Mouse (Mus musculus) liver, adult 2 months (tissue): ENCODE data around the gene Nhlrc4. TPM values are rescaled to one million over a fixed set of nuclear protein-coding genes. Genes with fewer than 3 reads are reported as not detected.
A peak's percentile ranks its signal among the peaks of the same experiment; 100 is the strongest.

Experiments
- DNase-seq: peaks from one replicate; pipeline ENCODE4 v3.0.0-alpha.2; 2011; ENCODE audit warnings: low read depth, low spot score; ENCODE audit errors: extremely low read depth
- H3K27ac ChIP-seq: fragments of 200-500 bp; replicated peaks from 2 replicates; pipeline ENCODE4 v1.5.1; 2012; ENCODE audit warnings: low read depth, mild to moderate bottlenecking, control low read depth, inconsistent platforms, low read length; ENCODE audit not compliant: insufficient read depth
- H3K27me3 ChIP-seq: fragments of 200-500 bp; 2 replicates; pipeline ENCODE4 v1.6.1; 2012; ENCODE audit warnings: mild to moderate bottlenecking, moderate library complexity, low read length, inconsistent platforms; ENCODE audit not compliant: control insufficient read depth, insufficient read depth
- H3K36me3 ChIP-seq: fragments of 200-500 bp; 2 replicates; pipeline ENCODE4 v1.6.1; 2012; ENCODE audit warnings: low read length, inconsistent platforms; ENCODE audit not compliant: control insufficient read depth, insufficient read depth
- H3K4me1 ChIP-seq: fragments of 200-500 bp; 2 replicates; pipeline ENCODE4 v1.6.1; 2011; ENCODE audit warnings: low read length; ENCODE audit not compliant: control insufficient read depth, insufficient read depth
- H3K4me3 ChIP-seq: fragments of 200-500 bp; 2 replicates; pipeline ENCODE4 v1.5.1; 2011; ENCODE audit warnings: low read depth, mild to moderate bottlenecking, control low read depth, low read length, moderate library complexity; ENCODE audit not compliant: insufficient read depth
- H3K79me2 ChIP-seq: fragments of 200-500 bp; 2 replicates; pipeline ENCODE4 v1.6.1; 2012; ENCODE audit warnings: inconsistent platforms, mild to moderate bottlenecking, low read length, moderate library complexity; ENCODE audit not compliant: control insufficient read depth, insufficient read depth
- H3K9ac ChIP-seq: fragments of 200-500 bp; 2 replicates; pipeline ENCODE4 v1.6.1; 2012; ENCODE audit warnings: low read depth, mild to moderate bottlenecking, control low read depth, inconsistent platforms, low read length
- CTCF ChIP-seq: fragments of 200-500 bp; IDR thresholded peaks from 2 replicates; pipeline ENCODE4 v1.5.1; 2011; ENCODE audit warnings: low read depth, low read length, control low read depth
- POLR2A ChIP-seq: fragments of 200-500 bp; IDR thresholded peaks from 2 replicates; pipeline ENCODE4 v1.6.1; 2011; ENCODE audit warnings: low read length, control low read depth; ENCODE audit not compliant: insufficient read depth; ENCODE audit errors: extremely low read depth
- WGBS: fragments of 180-500 bp; shearing (Covaris S2); methylation state at CpG from one replicate; pipeline ENCODE4 v1.1.7; 2018; 5-methylcytosine and 5-hydroxymethylcytosine counted together
- polyA plus RNA-seq: library from polyadenylated mRNA; depleted of rRNA; stranded (reverse); fragments of >200 nt; gene quantifications from 2 replicates; pipeline ENCODE4 v1.2.3, GENCODE M21; 2012; rRNA removed
- total RNA-seq: library from RNA; depleted of rRNA; stranded (reverse); fragments of >200 nt; gene quantifications from 2 replicates; pipeline ENCODE4 v1.2.3, GENCODE M21; 2014; rRNA removed

Nhlrc4 gene
- total RNA-seq (1.2 TPM in 1 of 2 replicates, not detected in the other), polyA plus RNA-seq (0.04 TPM in 1 of 2 replicates, not detected in the other)

- no peak for TF ChIP-seq CTCF
- TF ChIP-seq POLR2A = no peak
- H3K27ac ChIP-seq = no peak within 1 kb of the TSS
- H3K4me3 ChIP-seq = no peak within 1 kb of the TSS
- H3K4me1 ChIP-seq = peaks cover 7% of the 10 kb centered on the region
- DNase-seq = no peak
- H3K36me3 ChIP-seq = no peaks in the 10 kb centered on the region
- peaks cover 4% of the 10 kb centered on the region; the same call in 1 of the 2 replicates for H3K79me2 ChIP-seq
- no peak within 1 kb of the TSS for H3K9ac ChIP-seq
- WGBS = 67% methylated on average over 6 of the region's 6 CpGs
- H3K27me3 ChIP-seq = no peaks in the 10 kb centered on the region
These were observed at the start of gene Nhlrc4, which contains the start of gene Pigq for GRCm38 (mm10) chr17:25944366-25945163. Gene Nhlrc4, minus strand, starts transcription at chr17:25944961. Gene Pigq, minus strand, starts transcription at chr17:25944936.

- peaks cover 3% of the 10 kb centered on the region for H3K4me1 ChIP-seq
- no peaks in the 10 kb centered on the region for H3K36me3 ChIP-seq
- H3K27me3 ChIP-seq = no peaks in the 10 kb centered on the region
- H3K4me3 ChIP-seq = no peak overlapping the region
- H3K9ac ChIP-seq = no peak overlapping the region
- no peak for TF ChIP-seq CTCF
- TF ChIP-seq POLR2A = no peak
- H3K27ac ChIP-seq = no peak overlapping the region
- no peak for DNase-seq
- no peaks in the 10 kb centered on the region for H3K79me2 ChIP-seq
- 93% methylated on average over 3 of the region's 3 CpGs for WGBS
These were observed 48.7 kb upstream of the Nhlrc4 start for GRCm38 (mm10) chr17:25993489-25993888.

GRCm38 (mm10) chr17:25992274-25992673 lies 47.5 kb upstream of the Nhlrc4 start:
- 41% methylated on average over 4 of the region's 4 CpGs for WGBS
- no peaks in the 10 kb centered on the region for H3K27me3 ChIP-seq
- peaks cover 3% of the 10 kb centered on the region for H3K4me1 ChIP-seq
- no peaks in the 10 kb centered on the region for H3K79me2 ChIP-seq
- peak overlapping the region; percentile 51 for H3K27ac ChIP-seq
- DNase-seq = peak; percentile 91
- no peaks in the 10 kb centered on the region for H3K36me3 ChIP-seq
- TF ChIP-seq CTCF (no peak), POLR2A (no peak)
- H3K4me3 ChIP-seq = no peak overlapping the region
- no peak overlapping the region for H3K9ac ChIP-seq

GRCm38 (mm10) chr17:25990331-25990730 lies 45.6 kb upstream of the Nhlrc4 start:
- Histone ChIP-seq H3K9ac (no peak overlapping the region), H3K36me3 (no peaks in the 10 kb centered on the region), H3K27ac (no peak overlapping the region), H3K27me3 (no peaks in the 10 kb centered on the region), H3K4me3 (no peak overlapping the region), H3K4me1 (peaks cover 3% of the 10 kb centered on the region), H3K79me2 (no peaks in the 10 kb centered on the region)
- TF ChIP-seq POLR2A (no peak), CTCF (no peak)
- no peak for DNase-seq
- WGBS = 96% methylated on average over 5 of the region's 5 CpGs

GRCm38 (mm10) chr17:25985306-25986294 lies 40.8 kb upstream of the Nhlrc4 start, which contains the start of gene Capn15:
Gene Capn15, minus strand, starts transcription at chr17:25985796.
- H3K79me2 ChIP-seq = peaks cover 22% of the 10 kb centered on the region
- H3K36me3 ChIP-seq = no peaks in the 10 kb centered on the region
- peak within 1 kb of the TSS; percentile 74 for H3K9ac ChIP-seq
- no peaks in the 10 kb centered on the region for H3K27me3 ChIP-seq
- TF ChIP-seq POLR2A (0 out of 2 replicates have a peak, but pooled peaks have one; percentile 55), CTCF (no peak)
- DNase-seq = peak; percentile 92
- H3K4me3 ChIP-seq = peak within 1 kb of the TSS; percentile 69
- peaks cover 11% of the 10 kb centered on the region for H3K4me1 ChIP-seq
- under 1% methylated on average over 91 of the region's 91 CpGs for WGBS
- H3K27ac ChIP-seq = peak within 1 kb of the TSS; percentile 71
